Mouse (Mus musculus) c-Kit-positive CD71-positive TER-119-negative erythroid progenitor cells, embryonic 14.5 days (primary cell): Measurements from ENCODE around the gene Cela2a.
A peak's percentile ranks its signal among the peaks of the same experiment; 100 is the strongest.
"Not testable (repeated sequence)": the region's sequence is repeated elsewhere in the genome, so short reads cannot be mapped to it uniquely, and the experiment has no call there.

Experiments used
- DNase-seq: peaks from one replicate; pipeline ENCODE4 v3.0.0-alpha.2; 2013; ENCODE audit warnings: low read depth

The Cela2a gene

GRCm38 (mm10) chr4:141797545-141797944 is 28.4 kb downstream of the Cela2a start:
- no peak for DNase-seq

- DNase-seq = no peak
Observed at GRCm38 (mm10) chr4:141796954-141797353, 29.0 kb downstream of the Cela2a start.

GRCm38 (mm10) chr4:141796356-141796755 is 29.6 kb downstream of the Cela2a start:
- DNase-seq = no peak

DNA sequence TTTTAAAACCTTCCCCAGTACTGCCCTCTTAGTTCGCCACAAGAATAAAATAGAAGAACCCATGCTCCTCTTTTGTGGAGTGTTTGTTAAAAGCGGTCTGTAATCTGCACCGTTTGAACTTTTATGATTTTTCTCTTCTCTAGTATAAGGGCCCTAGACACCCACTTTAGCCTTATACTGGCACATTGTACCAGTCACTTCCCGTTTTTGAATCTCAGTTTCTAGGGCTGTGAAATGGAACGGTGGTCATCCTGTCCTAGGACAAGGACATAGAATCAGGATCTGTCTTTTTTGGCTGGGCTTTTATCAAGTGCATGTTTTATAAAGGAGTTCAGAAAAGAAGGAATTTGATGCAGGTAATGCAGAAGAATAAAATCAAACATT is 31.8 kb downstream of the Cela2a start:
- DNase-seq = no peak

DNA sequence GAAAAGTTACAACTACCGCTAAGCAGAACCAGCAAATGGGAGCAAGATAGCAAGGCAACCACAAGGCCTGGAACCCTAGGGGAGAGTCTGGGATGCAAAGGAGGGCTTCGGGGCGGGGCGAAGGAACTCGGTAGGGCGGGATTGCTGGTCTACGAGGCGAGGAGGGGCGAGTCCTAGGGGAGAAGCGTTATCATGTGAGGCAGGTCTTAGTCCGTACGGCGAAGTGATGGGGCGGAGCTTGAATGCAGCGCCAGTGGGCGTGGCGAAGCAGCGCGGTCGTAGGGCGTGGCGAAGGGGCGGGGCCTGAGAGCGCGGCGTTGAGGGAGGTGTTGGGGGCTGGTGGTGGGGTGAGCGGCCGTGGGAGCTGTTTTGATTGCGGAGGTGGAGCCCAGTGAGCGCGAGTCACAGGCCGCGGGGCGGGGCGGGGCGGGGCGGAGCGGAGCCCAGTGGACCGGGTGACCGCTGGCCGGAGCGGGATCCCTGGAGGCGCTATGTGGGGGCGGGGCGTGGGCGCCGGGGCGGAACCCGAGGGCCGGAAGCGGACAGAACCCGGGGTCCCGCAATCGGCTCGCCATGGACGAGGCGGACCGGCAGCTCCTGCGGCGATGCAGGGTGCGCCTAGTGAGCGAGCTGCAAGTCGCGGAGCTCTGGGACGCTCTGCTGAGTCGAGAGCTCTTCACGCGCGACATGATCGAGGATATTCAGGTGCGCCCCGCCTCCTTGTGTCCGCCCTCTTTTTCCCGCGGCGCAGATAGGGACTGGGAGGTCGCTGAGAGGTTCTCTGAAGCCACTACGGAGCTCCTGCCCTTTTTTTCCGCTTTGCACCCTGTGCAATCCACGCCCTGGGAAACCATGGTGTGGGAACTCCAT is 32.4 kb downstream of the Cela2a start, which contains the start of gene Casp9:
TSS of gene Casp9 (plus strand) at position 331 of the 870 bp plus-strand sequence.
- DNase-seq = peak; percentile 91

GRCm38 (mm10) chr4:141792554-141793281 is 33.2 kb downstream of the Cela2a start:
- DNase-seq = no peak

- no peak for DNase-seq
Observed at GRCm38 (mm10) chr4:141791951-141792350, 34.0 kb downstream of the Cela2a start.

GRCm38 (mm10) chr4:141791486-141791885 is 34.5 kb downstream of the Cela2a start:
- DNase-seq = no peak

GRCm38 (mm10) chr4:141790524-141790990 is 35.4 kb downstream of the Cela2a start, which contains the start of gene Dnajc16:
Gene Dnajc16 (minus strand): TSS chr4:141790931.
- DNase-seq = peak; percentile 98

DNA sequence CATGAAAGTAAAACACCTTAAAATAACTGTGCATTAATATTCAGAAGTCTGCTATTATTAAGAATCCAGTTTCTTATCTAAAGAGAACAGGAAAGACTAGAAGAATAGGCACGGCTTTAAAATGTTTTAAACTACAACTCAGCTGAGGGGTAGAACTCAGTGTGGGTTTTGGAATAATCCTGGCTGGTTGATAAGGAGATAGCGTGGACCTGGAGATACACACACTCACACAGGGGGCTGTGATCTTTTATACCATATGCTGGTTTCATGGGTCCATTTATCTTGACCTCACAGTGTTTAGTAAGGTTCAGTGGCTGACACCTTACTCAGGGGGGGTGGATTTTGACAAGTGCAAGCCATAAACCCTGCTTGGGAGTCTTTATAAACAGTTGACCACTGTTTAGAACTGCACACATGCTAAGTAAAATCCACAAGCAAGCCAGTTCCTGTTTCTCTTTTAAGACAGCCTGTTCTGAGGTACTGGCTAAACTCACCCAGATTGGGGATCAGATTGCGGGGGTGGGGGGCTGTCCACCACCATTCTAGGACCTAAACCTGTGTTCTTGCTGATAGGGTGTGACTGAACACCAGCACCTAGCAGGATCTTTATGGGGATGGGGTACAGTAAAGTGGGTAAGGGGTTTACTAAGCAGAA is 36.3 kb downstream of the Cela2a start:
- DNase-seq = peak; percentile 48

DNA sequence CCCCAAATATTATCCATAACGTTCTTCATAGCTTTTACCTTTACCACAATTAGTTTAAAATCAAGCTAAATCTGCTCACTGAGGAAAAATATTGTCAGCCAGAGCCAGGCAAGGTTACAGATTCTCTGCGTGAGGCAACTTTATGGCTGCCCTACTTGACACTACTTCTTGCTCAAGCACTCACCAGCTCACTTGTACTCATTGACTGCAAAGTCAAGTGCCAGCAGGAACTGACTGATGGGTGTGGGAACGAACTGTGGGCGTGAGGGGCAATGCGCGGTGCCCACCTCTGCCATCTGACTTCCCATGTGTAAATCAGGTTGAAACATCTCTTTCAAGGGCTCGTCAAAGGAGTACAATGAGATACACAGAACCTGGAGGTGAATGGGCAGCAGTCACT is 38.5 kb downstream of the Cela2a start:
- DNase-seq = no peak

- DNase-seq = no peak
Observed at GRCm38 (mm10) chr4:141787046-141787445, 38.9 kb downstream of the Cela2a start.

DNA sequence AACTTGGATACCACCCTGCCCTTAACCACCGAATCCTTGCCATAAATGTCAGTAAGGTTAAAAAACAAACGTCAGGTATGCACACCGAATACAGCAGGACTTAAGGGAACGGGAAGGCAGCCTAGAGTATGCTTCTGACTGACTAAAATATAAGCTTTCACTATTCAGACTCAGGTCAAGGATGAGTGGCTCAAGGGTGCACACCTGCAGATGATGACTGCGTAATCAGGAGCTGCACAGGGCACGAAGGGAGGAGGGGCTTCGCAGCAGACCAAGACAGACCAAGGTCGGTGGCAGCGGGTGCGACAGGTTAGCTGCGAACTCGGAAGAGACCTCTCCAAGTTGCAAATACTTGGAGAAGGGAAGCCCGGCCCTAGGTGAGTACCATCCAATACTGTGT is 39.8 kb downstream of the Cela2a start:
- no peak for DNase-seq

GRCm38 (mm10) chr4:141784835-141785234 is 41.1 kb downstream of the Cela2a start:
- no peak for DNase-seq

DNA sequence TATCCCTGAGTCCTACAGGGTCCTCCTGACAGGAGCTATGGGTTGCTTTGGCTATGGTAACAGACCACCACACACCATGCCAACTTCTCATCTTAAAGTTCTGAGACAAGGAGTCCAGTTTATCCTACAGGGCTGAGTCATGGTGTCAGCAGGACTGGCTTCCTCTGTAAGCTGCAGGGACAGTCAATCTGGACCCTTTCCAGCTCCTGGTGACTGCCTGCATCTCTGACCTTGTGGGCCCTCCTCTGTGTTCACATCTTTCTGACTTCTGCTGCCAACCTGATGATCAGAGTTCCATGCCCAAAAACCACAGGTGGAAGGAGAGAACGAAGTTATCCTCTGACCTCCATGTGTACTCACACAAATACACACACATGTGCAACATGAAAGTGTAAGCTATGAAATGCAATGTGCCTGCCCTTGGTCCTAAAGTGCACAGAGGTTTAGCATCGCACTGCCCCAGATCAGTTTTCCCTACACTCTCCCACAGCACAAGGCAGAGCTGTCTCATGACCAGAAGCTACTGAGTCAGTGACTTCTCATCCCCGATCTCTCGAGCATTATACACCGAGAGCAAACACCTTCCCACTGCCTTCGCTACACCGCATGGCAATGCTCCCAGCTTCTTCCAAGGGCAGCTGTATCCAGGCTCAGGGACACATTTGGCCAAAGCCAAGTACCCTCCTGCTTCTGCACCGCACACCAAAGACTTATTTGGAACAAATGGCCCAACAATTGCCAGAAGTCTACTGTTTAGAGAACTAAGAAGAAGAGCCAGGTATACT is 44.6 kb downstream of the Cela2a start:
- no peak for DNase-seq

DNA sequence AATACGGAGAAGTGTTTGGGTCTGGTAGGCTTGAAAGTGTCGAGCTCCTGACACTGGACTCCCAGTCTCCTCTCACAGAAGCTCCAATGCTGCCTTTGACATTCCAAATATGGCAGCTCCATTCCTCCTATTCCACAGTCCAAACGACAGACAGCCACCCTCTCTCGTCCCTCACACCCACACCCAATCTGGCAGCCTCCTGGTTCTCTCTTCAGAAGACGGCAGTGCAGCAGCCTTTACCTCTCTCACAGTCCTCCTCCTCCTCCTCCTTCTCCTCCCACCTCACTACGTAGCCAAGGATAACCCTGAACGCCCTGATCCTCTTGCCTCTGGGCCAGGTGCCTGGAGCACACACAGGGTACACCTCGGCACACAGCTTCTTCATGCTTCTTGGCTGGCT is 46.1 kb downstream of the Cela2a start:
- no peak for DNase-seq

GRCm38 (mm10) chr4:141773019-141773418 is 52.9 kb downstream of the Cela2a start:
- not testable (repeated sequence) for DNase-seq

DNA sequence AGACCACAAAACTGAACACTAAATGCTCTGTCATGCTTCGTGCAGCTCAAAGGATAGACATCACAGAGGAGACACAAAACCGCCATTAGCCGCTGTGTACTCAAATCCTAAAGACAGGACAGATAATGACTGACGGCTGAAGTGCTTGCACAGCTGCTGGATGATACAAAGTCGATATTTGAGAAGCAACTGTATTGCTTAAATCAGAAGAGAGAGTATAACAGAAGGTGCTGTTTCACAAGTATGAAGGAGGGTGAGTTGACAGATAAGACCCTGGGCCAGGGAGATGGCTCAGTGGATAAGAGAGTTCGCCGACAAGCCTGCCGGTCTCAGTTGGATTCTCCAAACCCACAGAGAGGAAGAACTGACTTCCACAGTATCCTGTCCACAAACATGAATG is 54.1 kb downstream of the Cela2a start:
- DNase-seq = no peak

DNA sequence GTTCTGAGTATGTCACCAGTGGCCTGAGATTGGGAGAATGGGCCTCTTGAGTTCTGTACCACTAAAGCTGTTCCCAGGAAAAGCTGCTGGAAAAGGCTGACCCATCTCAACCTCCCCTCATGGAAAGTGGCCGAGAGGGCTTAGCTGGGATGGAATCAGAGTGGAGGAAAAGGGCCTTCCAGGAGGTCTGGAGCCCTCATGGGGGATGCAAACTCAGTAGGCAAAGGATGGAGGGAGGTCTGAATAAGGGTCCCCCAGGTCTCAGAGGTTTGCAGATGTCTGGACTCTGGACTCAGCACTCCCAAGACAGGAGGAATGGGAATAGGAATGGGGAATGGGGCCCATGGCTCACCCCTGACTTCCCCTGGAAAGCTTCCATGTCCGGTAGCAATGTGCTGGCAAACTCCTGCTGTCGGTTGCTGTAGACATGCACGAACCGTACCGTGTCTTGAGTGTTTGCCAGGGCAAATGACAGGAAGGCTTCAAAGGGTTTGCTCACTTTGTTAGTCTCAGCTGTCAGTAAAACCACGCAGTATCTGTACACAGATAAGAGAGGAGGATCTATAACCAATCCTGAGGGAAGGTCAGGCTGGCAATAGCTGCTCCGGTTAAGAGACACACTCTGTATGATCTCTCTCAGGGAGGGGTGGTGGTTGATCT is 56.3 kb downstream of the Cela2a start:
- DNase-seq = no peak

GRCm38 (mm10) chr4:141767353-141768036 is 58.5 kb downstream of the Cela2a start:
- DNase-seq = peak; percentile 59
